Mouse (Mus musculus) brown adipose tissue, adult 24 weeks (tissue): ENCODE data around the gene Scyl1. TPM values are rescaled to one million over a fixed set of nuclear protein-coding genes. Genes with fewer than 3 reads are reported as not detected.
A peak's percentile ranks its signal among the peaks of the same experiment; 100 is the strongest.
"Not testable (repeated sequence)": the region's sequence is repeated elsewhere in the genome, so short reads cannot be mapped to it uniquely, and the experiment has no call there.

Experiments used
- H3K27ac ChIP-seq: fragments of 200-500 bp; replicated peaks from 2 replicates; pipeline ENCODE4 v1.5.1; 2012; ENCODE audit warnings: low read depth, mild to moderate bottlenecking, low read length
- H3K4me1 ChIP-seq: fragments of 200-500 bp; 2 replicates; pipeline ENCODE4 v1.6.1; 2012; ENCODE audit warnings: low read length, mixed read lengths; ENCODE audit not compliant: control insufficient read depth, insufficient read depth, insufficient read length
- H3K4me3 ChIP-seq: fragments of 200-500 bp; 2 replicates; pipeline ENCODE4 v1.5.1; 2012; ENCODE audit warnings: low read depth, mild to moderate bottlenecking, low read length, moderate library complexity; ENCODE audit not compliant: insufficient read depth
- polyA plus RNA-seq: library from polyadenylated mRNA; stranded (reverse); fragments of >200 nt; gene quantifications from 2 replicates; pipeline ENCODE4 v1.2.4, GENCODE M21; 2012; ENCODE audit not compliant: missing spikeins, insufficient read depth, insufficient read length

Gene Scyl1
- polyA plus RNA-seq, 1 experiment = 49.2 TPM

- Histone ChIP-seq H3K4me3 (peak overlapping the region; percentile 65), H3K27ac (0 out of 2 replicates have a peak overlapping the region, but pooled peaks have one; percentile 24), H3K4me1 (no peaks in the 10 kb centered on the region)
Measured at GRCm38 (mm10) chr19:5797381-5798111, 26.3 kb upstream of the Scyl1 start.

DNA sequence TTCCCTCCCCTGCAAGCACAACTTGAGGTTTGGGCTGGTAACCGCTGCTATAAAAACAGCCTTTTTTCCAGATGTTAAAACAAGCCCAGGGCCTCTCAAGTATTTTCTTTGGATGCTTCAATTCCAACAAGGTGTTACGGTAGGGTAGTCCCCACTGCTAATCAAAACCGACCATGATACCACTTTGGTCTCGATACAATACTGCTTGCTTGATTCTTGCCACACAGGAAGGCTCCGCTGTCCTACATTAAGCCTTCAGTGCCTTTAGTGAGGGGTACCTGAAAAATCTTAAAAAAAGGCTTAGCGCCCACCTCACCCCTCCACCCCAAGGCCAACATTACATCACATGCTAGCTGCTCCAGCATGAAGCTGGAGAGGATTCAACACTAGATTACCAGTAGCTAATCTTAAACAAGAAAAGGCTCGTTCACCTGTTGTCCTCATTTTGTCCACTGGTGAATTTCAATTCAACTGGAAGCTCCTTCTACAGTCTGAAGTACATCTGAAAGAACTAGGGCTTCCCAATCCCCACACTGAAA lies 25.4 kb upstream of the Scyl1 start:
- Histone ChIP-seq H3K27ac (no peak overlapping the region), H3K4me1 (no peaks in the 10 kb centered on the region), H3K4me3 (peak overlapping the region; percentile 65)

DNA sequence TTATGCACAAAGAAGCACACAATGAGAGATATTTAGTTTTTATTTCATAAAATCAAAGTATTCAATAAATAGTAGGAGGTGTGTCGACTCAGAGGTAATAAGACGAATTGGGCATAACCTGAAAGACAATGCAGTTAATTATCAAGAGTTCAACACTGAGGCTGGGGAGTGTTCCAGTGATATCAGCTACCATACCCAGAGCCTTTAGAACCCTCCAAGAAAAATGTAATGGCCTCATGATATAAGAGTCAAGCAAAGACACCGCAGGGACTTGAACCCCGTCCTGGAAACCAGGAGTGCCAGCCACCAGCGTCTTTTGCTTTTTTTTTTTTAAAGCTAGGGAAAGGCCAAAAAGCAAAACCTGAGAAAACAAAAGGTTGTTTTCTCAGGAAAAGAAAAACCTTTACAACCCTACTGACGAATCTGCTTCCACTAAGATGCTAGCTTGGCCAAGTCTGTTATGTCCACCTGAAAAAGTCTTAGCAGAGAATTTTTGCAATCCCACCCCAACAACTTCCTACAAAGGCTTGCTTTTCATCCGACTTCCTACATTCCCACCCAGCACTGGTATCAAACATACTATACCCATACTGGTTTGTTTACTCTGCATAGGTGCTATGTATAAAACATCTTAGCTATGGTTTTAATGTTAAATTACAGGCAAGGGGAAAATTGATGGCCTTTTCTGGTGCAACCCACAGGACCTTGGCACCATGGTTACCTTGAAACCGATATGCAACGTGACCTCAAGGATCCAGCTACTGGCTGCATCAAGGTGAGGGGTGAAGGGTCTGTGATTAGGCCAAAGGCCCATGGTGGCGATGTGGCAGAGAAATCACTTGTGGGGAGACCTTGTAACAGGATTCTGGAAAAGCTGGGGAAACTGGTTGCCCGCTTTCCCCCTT lies 24.7 kb upstream of the Scyl1 start:
- Histone ChIP-seq H3K4me1 (no peaks in the 10 kb centered on the region), H3K27ac (no peak overlapping the region), H3K4me3 (peak overlapping the region; percentile 65)

DNA sequence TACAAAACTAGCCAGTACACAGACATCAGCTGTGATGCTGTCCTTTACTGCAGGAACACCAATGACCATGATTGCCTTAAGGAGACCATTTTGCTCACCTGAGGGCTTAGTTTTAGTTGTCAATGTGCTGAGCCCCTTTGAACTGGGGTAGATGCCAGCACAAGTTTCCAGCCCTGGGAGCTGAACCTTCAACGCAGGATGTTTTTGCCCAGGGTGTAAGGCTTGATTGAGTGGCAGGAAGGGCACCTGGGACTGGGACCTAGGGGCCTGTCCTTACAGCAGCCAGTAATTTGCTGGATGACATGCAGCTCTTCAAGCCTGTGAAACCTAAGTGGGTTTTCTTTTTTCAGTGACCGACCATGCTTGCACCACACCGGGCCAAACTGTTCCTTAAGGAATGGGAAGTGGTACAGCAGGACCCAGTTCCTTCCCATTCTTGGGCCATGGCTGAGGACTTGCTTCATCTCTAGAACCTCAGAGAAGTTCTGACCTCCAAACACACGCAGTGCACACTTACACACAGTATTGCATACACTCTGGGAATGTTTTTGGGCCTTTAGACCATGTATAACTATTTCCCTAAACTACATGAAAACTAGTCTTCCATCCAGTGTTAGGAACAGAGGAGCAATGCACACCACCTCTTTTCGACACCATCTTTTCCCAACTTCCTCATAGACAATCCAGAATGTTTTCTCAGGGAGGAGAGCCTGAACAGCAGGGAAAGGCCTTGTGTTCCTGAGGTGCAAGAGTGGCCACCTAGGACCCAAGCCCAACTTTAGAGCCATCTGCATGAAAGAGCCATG lies 23.8 kb upstream of the Scyl1 start:
- Histone ChIP-seq H3K4me1 (no peaks in the 10 kb centered on the region), H3K27ac (no peak overlapping the region), H3K4me3 (peak overlapping the region; percentile 0; the same call in 1 of the 2 replicates)

GRCm38 (mm10) chr19:5793917-5794770 lies 22.9 kb upstream of the Scyl1 start:
- 0 out of 2 replicates have a peak overlapping the region, but pooled peaks have one; percentile 27 for H3K27ac ChIP-seq
- not testable (repeated sequence) for H3K4me1 ChIP-seq, H3K4me3 ChIP-seq

- H3K4me3 ChIP-seq = no peak overlapping the region
- no peaks in the 10 kb centered on the region for H3K4me1 ChIP-seq
- H3K27ac ChIP-seq = no peak overlapping the region
Measured at GRCm38 (mm10) chr19:5793116-5793515, 21.9 kb upstream of the Scyl1 start.

GRCm38 (mm10) chr19:5791329-5791728 lies 20.1 kb upstream of the Scyl1 start:
- no peak overlapping the region for H3K4me3 ChIP-seq
- H3K4me1 ChIP-seq = no peaks in the 10 kb centered on the region
- H3K27ac ChIP-seq = no peak overlapping the region

DNA sequence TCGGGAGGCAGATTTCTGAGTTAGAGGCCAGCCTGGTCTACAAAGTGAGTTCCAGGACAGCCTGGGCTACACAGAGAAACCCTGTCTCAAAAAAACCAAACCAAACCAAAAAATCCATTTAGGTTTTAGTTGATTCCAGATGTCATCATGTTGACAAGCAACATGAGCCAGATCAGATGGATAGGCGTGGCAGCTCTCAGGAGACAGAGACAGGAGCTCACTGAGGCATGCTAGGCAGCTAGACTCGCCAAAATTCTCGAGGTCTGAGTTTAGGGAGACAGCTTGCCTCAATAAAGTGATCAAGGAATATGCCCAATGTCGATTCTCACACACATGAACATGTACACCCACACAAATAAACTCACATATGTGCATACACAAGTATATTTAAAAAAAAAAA lies 17.8 kb upstream of the Scyl1 start:
- no peaks in the 10 kb centered on the region for H3K4me1 ChIP-seq
- H3K4me3 ChIP-seq = no peak overlapping the region
- no peak overlapping the region for H3K27ac ChIP-seq

DNA sequence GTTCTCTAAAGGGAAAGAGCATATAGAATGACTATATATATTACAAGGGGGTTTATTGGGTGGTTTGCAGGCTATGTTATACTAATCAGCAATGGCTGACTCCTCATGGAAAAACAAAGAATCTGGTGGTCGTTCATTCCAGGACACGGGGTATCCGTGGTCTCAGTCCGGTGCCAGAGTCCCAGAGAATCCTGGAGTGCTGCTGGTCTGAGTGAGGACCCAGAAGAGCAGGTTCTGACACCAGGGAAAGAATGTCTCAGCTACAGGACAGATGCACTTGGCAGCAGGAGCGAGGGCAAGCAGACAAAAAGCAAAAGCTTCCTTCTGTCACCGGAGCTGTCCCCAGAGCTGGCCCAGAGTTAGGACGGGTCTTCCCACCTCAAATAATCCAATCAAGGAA lies 17.4 kb upstream of the Scyl1 start:
- Histone ChIP-seq H3K4me1 (no peaks in the 10 kb centered on the region), H3K4me3 (no peak overlapping the region), H3K27ac (no peak overlapping the region)

GRCm38 (mm10) chr19:5787920-5788319 lies 16.7 kb upstream of the Scyl1 start:
- H3K4me3 ChIP-seq = no peak overlapping the region
- H3K27ac ChIP-seq = no peak overlapping the region

DNA sequence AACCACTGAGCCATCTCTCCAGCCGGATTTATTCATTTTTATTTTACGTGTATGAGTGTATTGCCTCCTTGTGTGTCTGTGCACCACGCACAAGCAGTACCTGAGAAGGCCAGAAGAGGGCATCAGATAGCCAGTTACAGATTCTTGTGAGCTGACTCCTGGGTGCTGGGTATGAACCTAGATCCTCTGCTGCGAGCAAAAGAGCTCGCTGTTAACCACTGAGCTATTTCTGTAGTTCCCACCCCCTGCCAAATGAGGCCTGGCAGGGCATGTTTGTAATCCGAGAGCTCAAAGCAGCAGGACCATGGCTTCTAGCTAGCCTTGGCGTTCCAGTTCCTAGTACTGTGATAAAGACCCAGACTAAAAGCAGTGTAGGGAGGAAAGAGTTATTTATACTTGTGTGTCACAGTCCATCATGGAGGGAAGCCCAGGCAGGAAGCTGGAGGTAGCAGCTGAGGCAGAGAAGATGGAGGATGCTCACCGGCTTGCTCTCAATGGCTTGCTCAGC lies 16.0 kb upstream of the Scyl1 start:
- no peak overlapping the region for H3K4me3 ChIP-seq
- H3K27ac ChIP-seq = no peak overlapping the region
- no peaks in the 10 kb centered on the region for H3K4me1 ChIP-seq

More at GRCm38 (mm10) chr19:5787920-5788319, 16.7 kb upstream of the Scyl1 start:
- H3K4me1 ChIP-seq = no peaks in the 10 kb centered on the region

DNA sequence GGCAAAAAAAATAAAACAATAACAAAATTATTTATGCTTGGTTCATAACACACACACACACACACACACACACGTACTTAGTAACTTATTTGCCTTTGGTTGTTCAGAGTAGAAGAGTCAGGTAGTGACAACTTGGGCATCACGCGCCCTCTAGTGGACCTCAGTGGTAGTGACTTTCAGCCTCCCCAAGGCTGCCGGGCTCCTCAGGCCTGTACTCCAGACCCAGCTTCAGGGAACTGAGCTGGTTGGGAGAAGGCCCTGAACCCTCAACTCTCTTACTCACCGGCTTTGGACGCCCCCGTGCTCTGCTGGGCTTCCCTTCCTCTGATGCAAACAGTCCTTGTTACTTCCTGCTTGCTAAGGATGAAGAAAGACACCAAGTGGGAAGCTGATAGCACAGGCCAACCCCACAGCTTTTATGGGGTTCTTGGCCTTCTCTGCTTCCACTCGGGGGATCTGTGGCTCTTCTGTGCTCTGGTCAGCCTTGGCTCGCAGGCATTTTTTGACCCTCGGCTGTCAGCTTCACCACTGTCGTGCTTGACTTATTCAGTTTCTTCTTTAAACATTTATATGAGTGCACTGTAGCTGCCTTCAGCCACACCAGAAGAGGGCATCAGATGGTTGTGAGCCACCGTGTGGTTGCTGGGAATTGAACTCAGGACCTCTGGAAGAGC lies 15.4 kb upstream of the Scyl1 start:
- Histone ChIP-seq H3K4me1 (no peaks in the 10 kb centered on the region), H3K4me3 (no peak overlapping the region), H3K27ac (no peak overlapping the region)

- H3K27ac ChIP-seq = no peak overlapping the region
- H3K4me3 ChIP-seq = no peak overlapping the region
- H3K4me1 ChIP-seq = no peaks in the 10 kb centered on the region
Measured at GRCm38 (mm10) chr19:5784958-5785577, 13.8 kb upstream of the Scyl1 start.
